Mouse (Mus musculus) liver, embryonic 12.5 days (tissue): Measurements from ENCODE around the gene Cfap73. TPM values are rescaled to one million over a fixed set of nuclear protein-coding genes. Genes with fewer than 3 reads are reported as not detected.

ENCODE experiments used
- ATAC-seq: fragments of 200-750 bp; cut with Nextera tagmentation; 2 replicates; pipeline ENCODE4 v1.8.0; 2017; ENCODE audit warnings: moderate number of reproducible peaks, mild to moderate bottlenecking, moderate library complexity
- H3K27ac ChIP-seq: fragments of 300-500 bp; sonication (generic); 2 replicates; pipeline ENCODE4 v1.5.1; 2016; ENCODE audit warnings: mild to moderate bottlenecking
- H3K27me3 ChIP-seq: fragments of 300-500 bp; sonication (generic); replicated peaks from 2 replicates; pipeline ENCODE4 v1.6.1; 2016; ENCODE audit warnings: mild to moderate bottlenecking, moderate library complexity
- H3K36me3 ChIP-seq: fragments of 300-500 bp; sonication (generic); 2 replicates; pipeline ENCODE4 v1.6.1; 2016; ENCODE audit warnings: mild to moderate bottlenecking, moderate library complexity
- H3K4me1 ChIP-seq: fragments of 300-500 bp; sonication (generic); 2 replicates; pipeline ENCODE4 v1.6.1; 2016
- H3K4me2 ChIP-seq: fragments of 300-500 bp; sonication (generic); 2 replicates; pipeline ENCODE4 v1.6.1; 2016; ENCODE audit warnings: mild to moderate bottlenecking, moderate library complexity
- H3K4me3 ChIP-seq: fragments of 300-500 bp; sonication (generic); 2 replicates; pipeline ENCODE4 v1.5.1; 2016; ENCODE audit warnings: mild to moderate bottlenecking, moderate library complexity
- H3K9ac ChIP-seq: fragments of 300-500 bp; sonication (generic); 2 replicates; pipeline ENCODE4 v1.6.1; 2016; ENCODE audit warnings: mild to moderate bottlenecking, moderate library complexity
- H3K9me3 ChIP-seq: fragments of 300-500 bp; sonication (generic); replicated peaks from 2 replicates; pipeline ENCODE4 v1.6.1; 2016; ENCODE audit warnings: mild to moderate bottlenecking, moderate library complexity
- WGBS: fragments of 180-500 bp; shearing (Covaris S2); methylation state at CpG from one replicate; pipeline ENCODE4 v1.1.7; 2016; ENCODE audit not compliant: insufficient replicate concordance; 5-methylcytosine and 5-hydroxymethylcytosine counted together
- polyA plus RNA-seq: library from polyadenylated mRNA; unstranded; fragments of >200 nt; fragmentation: Nextera tagmentation; extraction: Ambion mirVana; gene quantifications from 2 replicates; pipeline ENCODE4 v1.2.1, GENCODE M21; 2016

Gene Cfap73
- polyA plus RNA-seq, 1 experiment from 2014 or later, result not detected

DNA sequence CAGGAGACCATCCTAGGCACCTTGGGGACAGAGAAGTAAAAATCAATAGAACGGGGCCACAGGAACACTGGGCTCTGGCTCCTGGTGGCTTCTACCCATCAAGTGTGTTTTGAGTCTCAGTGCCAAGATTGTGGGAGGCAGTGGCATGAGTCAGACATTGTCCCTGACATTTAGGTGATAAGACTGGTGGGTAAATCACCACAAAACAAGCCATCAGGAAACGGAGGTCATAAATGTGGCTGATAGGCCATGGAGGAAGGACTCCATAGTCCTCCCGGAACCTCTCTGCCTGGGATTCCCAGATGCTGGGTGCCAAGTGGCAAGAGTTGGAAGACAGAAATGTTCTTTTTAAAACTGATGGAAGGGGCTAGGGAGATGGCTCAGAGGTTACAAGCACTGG is 10.2 kb upstream of the Cfap73 start:
- no peak overlapping the region for H3K4me3 ChIP-seq
- no peak overlapping the region for H3K27ac ChIP-seq
- no peak for ATAC-seq
- H3K4me1 ChIP-seq, result peaks cover 17% of the 10 kb centered on the region
- H3K4me2 ChIP-seq, result no peak overlapping the region
- WGBS, result 22% methylated on average over 3 of the region's 3 CpGs
- H3K36me3 ChIP-seq, result no peaks in the 10 kb centered on the region
- H3K9me3 ChIP-seq, result no peaks in the 10 kb centered on the region
- no peak overlapping the region for H3K9ac ChIP-seq
- H3K27me3 ChIP-seq, result peaks cover 53% of the 10 kb centered on the region

DNA sequence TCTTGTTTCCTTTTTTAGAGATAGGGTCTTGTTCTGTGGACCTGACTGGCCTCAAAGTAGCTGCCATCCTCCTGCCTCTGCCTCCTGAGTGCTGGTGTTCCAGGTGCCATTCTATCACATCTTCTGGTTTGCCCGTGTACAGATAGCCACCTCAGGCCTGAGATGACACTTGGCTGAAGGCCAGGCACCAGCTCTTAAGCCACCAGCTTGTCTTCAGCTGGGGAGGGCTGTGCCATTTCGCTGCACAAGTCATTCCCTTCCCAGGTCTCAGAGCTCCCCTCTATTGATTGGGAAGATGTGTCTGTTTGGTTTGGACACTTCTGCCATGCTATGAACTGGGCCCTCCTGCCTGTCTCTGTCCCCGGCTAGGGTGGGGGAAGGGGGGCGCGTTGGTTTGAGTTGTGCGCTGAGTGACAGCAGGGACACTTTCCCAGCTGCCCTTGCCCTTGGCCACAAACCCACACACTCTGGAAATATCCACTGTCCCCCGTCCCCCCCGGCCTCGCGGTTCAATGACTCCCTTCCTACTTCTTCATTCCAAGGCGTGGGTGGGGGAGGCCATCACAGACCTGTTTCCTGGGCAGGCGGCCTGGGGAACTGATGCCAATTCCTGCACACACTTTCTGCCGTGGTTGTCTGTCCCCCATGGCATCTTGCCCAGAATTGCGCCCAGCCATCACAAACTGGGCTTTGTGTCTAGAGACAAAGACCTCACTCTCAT is 9.5 kb upstream of the Cfap73 start:
- no peaks in the 10 kb centered on the region for H3K36me3 ChIP-seq
- H3K4me1 ChIP-seq, result peaks cover 10% of the 10 kb centered on the region
- no peak overlapping the region for H3K27ac ChIP-seq
- H3K9ac ChIP-seq, result no peak overlapping the region
- no peaks in the 10 kb centered on the region for H3K9me3 ChIP-seq
- no peak for ATAC-seq
- H3K27me3 ChIP-seq, result peaks cover 46% of the 10 kb centered on the region
- no peak overlapping the region for H3K4me2 ChIP-seq
- no peak overlapping the region for H3K4me3 ChIP-seq
- 24% methylated on average over 14 of the region's 14 CpGs for WGBS

DNA sequence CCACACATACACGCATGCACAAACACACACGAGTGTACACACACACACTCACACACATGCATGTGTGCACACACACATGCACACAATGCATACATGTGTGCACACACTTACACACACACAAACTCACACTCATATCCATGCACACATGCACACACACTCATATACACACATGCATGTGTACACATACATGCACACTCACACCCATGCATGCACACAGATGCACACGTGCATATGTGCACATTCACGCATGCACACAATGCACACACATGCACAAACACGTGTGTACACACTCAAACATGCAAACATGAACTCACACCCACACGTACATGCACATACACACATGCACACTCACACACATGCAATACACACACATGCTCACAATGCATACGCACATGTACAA is 6.1 kb upstream of the Cfap73 start:
- no peak overlapping the region for H3K4me2 ChIP-seq
- H3K27ac ChIP-seq, result no peak overlapping the region
- ATAC-seq, result no peak
- no peaks in the 10 kb centered on the region for H3K9me3 ChIP-seq
- no peaks in the 10 kb centered on the region for H3K36me3 ChIP-seq
- no peak overlapping the region for H3K4me3 ChIP-seq
- 71% methylated on average over 7 of the region's 7 CpGs for WGBS
- H3K4me1 ChIP-seq, result no peaks in the 10 kb centered on the region
- peaks cover 18% of the 10 kb centered on the region for H3K27me3 ChIP-seq
- H3K9ac ChIP-seq, result no peak overlapping the region

DNA sequence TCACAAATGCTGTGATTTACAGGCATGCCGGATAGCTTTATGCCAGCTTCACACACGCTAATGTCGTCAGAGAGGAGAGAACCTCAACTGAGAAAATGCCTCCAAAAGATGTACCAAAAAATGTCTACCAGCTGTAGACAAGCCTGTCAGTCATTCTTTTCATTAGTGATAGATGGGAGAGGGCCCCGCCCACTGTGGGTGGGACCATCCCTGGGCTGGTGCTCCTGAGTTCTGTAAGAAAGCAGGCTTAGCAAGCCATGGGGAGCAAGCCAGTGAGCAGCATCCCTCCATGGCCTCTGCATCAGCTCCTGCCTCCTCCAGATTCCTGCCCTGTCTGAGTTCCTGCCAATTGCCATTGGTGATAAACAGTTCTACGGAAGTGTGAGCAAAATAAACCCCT is 1.6 kb upstream of the Cfap73 start:
- H3K9me3 ChIP-seq, result peaks cover 10% of the 10 kb centered on the region; the same call in 1 of the 2 replicates
- 0 out of 2 replicates have a peak, but pooled peaks cover 3% of the 10 kb centered on the region for H3K4me1 ChIP-seq
- WGBS, result 74% methylated on average over 5 of the region's 5 CpGs
- H3K27me3 ChIP-seq, result peaks cover 34% of the 10 kb centered on the region
- no peak for ATAC-seq
- H3K4me3 ChIP-seq, result no peak overlapping the region
- H3K36me3 ChIP-seq, result no peaks in the 10 kb centered on the region
- no peak overlapping the region for H3K27ac ChIP-seq
- H3K4me2 ChIP-seq, result no peak overlapping the region
- no peak overlapping the region for H3K9ac ChIP-seq

DNA sequence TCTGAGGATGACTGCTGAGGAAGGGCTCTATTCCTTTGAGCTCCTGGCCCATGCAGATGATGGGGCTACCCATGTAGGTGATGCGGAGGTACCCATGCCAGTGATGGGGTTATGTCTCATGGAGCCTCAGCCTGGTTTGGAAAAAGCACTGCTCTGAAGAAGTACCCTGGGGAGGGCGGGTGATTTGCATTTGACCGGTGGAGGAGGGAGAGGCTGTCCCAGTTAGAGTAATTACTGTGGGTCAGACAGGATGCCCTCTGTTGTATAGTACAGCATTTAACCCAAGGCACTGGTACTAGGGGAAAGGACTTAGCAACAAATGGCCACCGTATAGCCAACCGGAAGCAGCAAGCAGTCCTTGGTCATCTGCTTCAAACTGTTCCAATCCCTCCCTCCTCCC is 825 bp upstream of the Cfap73 start:
- Histone ChIP-seq H3K36me3 (no peaks in the 10 kb centered on the region), H3K9me3 (peaks cover 10% of the 10 kb centered on the region; the same call in 1 of the 2 replicates), H3K4me1 (0 out of 2 replicates have a peak, but pooled peaks cover 3% of the 10 kb centered on the region), H3K4me2 (no peak overlapping the region), H3K27me3 (peaks cover 42% of the 10 kb centered on the region), H3K4me3 (no peak overlapping the region), H3K9ac (no peak overlapping the region), H3K27ac (no peak overlapping the region)
- 42% methylated on average over 5 of the region's 5 CpGs for WGBS
- ATAC-seq, result no peak

DNA sequence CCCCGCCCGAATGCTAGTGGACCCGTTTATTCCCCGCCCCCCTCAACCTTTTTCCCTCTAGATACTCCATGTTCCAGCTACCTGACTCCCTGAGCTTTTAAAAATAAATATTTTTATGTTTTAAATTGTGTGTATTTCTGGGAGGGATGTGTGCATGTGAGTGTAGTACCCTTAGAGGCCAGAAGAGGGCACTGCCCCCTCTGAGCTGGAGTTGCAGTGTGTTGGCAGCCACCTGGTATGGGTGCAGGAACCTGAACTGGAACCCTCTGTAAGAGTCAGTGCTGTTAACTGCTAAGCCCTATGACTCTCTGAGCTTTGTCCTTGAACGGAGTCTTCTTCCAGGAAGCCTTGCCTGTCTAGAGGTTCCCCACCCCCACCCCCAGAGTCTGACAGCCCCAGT is 2.1 kb downstream of the Cfap73 start:
- Histone ChIP-seq H3K4me1 (peaks cover 9% of the 10 kb centered on the region; the same call in 1 of the 2 replicates), H3K9ac (no peak overlapping the region), H3K27me3 (peaks cover 51% of the 10 kb centered on the region), H3K4me2 (no peak overlapping the region), H3K9me3 (peaks cover 10% of the 10 kb centered on the region; the same call in 1 of the 2 replicates), H3K36me3 (peaks cover 13% of the 10 kb centered on the region), H3K4me3 (no peak overlapping the region), H3K27ac (no peak overlapping the region)
- ATAC-seq, result no peak
- WGBS, result 73% methylated on average over 5 of the region's 5 CpGs

DNA sequence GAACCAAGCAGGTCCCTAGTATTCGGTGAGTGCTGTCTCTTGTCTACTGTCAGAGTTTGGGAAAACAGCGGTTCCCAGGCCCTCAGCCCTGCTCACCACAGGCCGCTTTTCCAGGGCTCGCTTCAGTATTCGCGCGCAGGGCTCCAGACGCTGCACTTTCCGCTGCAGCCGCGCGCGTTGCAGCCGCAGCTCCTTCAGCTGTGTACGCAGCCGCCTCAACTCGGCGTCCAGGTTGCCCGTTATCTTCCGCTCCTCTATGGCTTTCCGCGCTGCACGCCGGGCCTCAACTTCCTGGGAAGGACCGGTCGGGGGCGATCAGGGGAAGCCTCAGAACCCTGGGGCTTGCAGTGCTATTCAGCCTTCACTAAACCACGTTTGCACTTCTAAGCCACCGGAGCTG is 2.9 kb downstream of the Cfap73 start:
- ATAC-seq, result no peak
- H3K4me1 ChIP-seq, result peaks cover 13% of the 10 kb centered on the region; the same call in 1 of the 2 replicates
- WGBS, result 11% methylated on average over 29 of the region's 29 CpGs
- peak overlapping the region; percentile 31 for H3K4me2 ChIP-seq
- no peak overlapping the region for H3K9ac ChIP-seq
- H3K27me3 ChIP-seq, result peaks cover 51% of the 10 kb centered on the region
- H3K4me3 ChIP-seq, result peak overlapping the region; percentile 11; the same call in 1 of the 2 replicates
- H3K27ac ChIP-seq, result no peak overlapping the region
- peaks cover 10% of the 10 kb centered on the region; the same call in 1 of the 2 replicates for H3K9me3 ChIP-seq
- H3K36me3 ChIP-seq, result peaks cover 21% of the 10 kb centered on the region

DNA sequence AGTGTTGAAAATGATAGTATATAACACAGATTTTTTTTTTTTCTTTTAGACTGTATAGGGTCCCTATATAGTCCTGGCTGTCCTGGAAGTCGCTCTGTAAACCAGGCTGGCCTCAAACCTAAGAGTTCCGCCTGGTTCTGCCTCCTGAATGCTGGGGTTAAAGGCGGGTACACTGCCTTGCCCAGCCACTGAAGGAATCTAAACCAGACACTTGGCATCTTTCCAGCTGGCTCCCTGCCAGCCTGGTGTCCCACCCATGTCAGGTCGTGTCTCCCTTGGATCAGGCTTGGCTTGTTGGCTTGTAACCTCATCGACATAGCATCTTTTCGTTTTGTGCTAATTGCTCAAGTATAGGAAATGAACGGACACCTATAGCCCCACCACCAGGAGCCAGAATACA is 5.4 kb downstream of the Cfap73 start:
- ATAC-seq, result no peak

DNA sequence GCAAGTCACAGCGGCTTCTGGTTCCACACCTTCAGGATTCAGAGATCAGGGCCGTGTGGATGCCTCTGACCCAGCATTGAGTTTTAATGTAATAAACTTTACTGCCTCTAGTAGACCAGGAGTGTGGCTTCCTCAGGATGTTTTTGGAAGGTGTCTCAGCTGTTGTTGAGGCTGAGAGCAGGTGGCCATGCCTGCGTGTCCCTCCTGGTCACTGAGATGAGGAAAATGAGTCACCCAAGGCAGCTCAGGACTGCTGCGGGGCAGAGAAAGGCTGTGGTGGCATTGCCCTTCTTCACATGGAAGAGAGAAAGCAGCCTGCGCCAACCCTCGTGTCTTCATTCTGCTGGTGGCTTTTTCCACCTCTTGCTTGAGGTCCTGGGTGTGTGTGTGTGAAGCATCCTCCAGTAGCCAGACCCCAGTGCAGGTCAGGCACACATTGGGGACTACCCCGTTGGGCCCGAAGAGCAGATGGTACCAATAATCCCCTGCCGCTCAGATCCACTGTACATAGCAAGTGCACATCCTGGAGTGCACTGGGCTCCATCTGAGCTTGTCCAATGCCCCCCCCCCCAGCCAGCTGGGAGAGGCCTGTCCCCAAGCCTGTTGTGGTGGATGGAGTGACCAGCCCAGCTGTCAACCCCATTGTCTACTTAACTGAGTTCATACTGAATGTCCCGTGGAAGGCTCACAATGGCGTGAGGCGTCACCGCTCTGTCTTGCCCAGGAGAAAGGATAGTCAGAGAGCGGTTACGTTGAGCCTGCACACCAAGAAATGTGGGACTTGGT is 6.3 kb downstream of the Cfap73 start:
- Histone ChIP-seq H3K36me3 (peaks cover 55% of the 10 kb centered on the region), H3K4me2 (no peak overlapping the region), H3K4me3 (no peak overlapping the region), H3K9ac (no peak overlapping the region), H3K27me3 (peaks cover 37% of the 10 kb centered on the region), H3K9me3 (peaks cover 10% of the 10 kb centered on the region; the same call in 1 of the 2 replicates), H3K27ac (no peak overlapping the region), H3K4me1 (peaks cover 15% of the 10 kb centered on the region; the same call in 1 of the 2 replicates)
- no peak for ATAC-seq
- WGBS, result 85% methylated on average over 15 of the region's 15 CpGs

More for the DNA sequence above, 5.4 kb downstream of the Cfap73 start:
- peaks cover 15% of the 10 kb centered on the region; the same call in 1 of the 2 replicates for H3K4me1 ChIP-seq
- no peak overlapping the region for H3K27ac ChIP-seq
- no peak overlapping the region for H3K4me2 ChIP-seq
- H3K27me3 ChIP-seq, result peaks cover 39% of the 10 kb centered on the region
- H3K4me3 ChIP-seq, result no peak overlapping the region
- H3K36me3 ChIP-seq, result peaks cover 46% of the 10 kb centered on the region
- WGBS, result 74% methylated on average over 7 of the region's 7 CpGs
- no peak overlapping the region for H3K9ac ChIP-seq
- peaks cover 10% of the 10 kb centered on the region; the same call in 1 of the 2 replicates for H3K9me3 ChIP-seq

DNA sequence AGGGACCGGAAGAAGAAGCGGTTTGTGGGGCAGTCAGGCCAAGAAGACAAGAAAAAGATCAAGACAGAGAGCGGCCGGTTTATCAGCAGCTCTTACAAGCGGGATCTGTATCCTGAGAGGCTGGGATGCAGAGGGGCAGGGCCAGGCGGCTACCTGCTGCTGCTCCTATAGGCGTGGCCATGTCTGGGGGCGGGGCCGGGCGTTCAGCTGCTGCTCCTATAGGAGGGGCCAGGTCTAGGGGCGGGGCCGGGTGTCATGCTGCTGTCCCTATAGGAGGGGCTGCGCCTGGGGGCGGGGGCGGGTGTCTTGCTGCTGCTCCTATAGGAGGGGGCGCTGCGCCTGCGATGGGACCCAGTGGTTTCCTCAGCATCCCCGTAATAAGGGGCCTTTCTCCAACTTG is 7.6 kb downstream of the Cfap73 start:
- Histone ChIP-seq H3K27ac (no peak overlapping the region), H3K4me1 (peaks cover 15% of the 10 kb centered on the region; the same call in 1 of the 2 replicates), H3K9me3 (no peaks in the 10 kb centered on the region), H3K4me2 (no peak overlapping the region), H3K4me3 (no peak overlapping the region), H3K9ac (no peak overlapping the region), H3K36me3 (peaks cover 68% of the 10 kb centered on the region), H3K27me3 (peaks cover 25% of the 10 kb centered on the region)
- 54% methylated on average over 19 of the region's 19 CpGs for WGBS
- ATAC-seq, result peak; percentile 72

DNA sequence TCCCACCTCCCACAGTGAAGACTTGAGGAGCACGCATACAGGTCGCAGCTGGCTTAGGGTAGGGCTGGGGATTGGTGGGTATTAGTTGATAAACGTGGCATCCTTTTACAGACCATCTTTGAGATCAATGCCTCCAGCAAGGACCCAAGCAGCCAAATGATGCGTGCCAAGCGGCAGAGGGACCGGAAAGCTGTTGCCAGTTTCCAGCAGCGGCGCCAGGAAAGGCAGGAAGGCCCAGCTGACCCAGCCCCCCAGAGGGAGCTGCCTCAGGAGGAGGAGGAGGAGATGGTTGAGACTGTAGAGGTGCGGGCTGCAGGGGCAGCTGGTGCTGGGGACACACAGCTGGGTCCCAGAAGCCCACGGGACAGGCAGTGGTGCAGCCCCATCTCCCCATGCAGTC is 9.6 kb downstream of the Cfap73 start:
- no peak overlapping the region for H3K4me3 ChIP-seq
- H3K4me1 ChIP-seq, result peaks cover 12% of the 10 kb centered on the region; the same call in 1 of the 2 replicates
- ATAC-seq, result no peak
- no peak overlapping the region for H3K27ac ChIP-seq
- H3K27me3 ChIP-seq, result peaks cover 5% of the 10 kb centered on the region; the same call in 1 of the 2 replicates
- H3K36me3 ChIP-seq, result peaks cover 88% of the 10 kb centered on the region
- H3K9ac ChIP-seq, result no peak overlapping the region
- WGBS, result 87% methylated on average over 10 of the region's 10 CpGs
- no peak overlapping the region for H3K4me2 ChIP-seq
- H3K9me3 ChIP-seq, result no peaks in the 10 kb centered on the region
